Mouse (Mus musculus) thymus, postnatal 36 days (tissue): ENCODE data around the gene Ralgapa2.

Experiments used
- DNase-seq, 2 experiments: peaks; one replicate each; pipeline ENCODE4 v3.0.0; 2022; ENCODE audit warnings: mixed read lengths in 2 of 2

Gene Ralgapa2

DNA sequence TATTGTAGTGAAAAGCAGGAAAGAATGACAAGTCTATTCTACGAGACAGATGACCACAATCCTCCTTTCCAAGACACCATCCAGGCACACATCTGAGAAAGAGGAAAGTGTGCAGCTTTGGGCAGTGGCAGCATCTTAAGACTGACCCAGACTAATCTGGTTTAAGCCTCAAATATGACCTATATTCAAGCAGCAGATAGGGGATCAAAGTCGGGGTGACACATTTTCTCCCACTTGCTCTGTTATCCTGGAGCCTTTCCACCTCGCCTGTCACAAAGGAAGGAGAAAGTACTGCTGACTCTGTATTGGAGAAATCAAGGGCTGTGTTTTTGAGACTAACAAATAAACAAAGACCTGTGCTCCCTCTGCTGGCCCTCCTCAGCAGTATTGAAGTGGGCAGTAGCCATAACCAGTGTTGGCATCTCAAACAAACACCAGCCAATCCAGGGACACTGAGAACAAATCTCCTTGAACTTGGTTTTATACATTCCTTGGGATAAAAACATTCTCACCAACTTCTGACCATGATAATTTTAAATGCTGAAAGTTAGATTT lies 255.7 kb downstream of the Ralgapa2 start:
- DNase-seq, result no peak

DNA sequence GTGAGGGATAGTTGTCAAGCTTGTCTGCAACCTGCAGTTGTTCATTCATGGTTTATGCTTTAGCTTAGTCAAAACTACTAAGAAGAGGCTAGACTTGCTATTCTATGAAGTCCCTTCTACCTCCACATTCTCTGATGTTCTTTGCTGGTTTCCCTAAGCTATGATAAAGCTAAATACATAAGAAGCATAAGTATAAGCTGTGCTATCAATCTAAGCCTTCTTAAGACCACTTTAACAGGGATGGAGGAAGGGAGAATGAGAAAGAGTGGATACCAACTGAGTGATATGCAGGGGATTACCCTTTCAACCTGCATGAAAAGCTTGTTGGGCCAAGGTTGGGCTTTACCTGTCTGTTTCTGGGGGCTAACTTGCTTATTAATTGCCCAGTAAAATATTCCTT lies 256.5 kb downstream of the Ralgapa2 start:
- no peak for DNase-seq

DNA sequence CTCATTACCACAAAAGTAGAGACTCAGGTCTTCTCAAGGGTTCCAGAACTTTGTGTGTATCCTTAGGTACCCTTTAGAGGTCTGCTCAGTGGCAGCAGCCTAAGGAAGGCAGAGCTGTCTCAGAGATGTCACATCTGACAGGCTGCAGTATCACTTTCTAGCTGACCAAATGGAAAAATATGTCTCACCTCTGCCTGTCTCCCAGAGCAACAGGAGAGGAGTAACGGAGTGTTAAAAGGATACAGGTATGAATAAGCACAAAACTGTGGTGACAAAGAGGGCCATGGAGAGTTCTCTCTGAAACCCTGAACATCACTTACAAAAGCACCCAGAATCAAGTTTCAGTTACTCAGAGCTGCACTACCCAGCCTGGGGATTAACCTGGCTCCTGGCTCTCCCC lies 257.8 kb downstream of the Ralgapa2 start:
- DNase-seq, result no peak

DNA sequence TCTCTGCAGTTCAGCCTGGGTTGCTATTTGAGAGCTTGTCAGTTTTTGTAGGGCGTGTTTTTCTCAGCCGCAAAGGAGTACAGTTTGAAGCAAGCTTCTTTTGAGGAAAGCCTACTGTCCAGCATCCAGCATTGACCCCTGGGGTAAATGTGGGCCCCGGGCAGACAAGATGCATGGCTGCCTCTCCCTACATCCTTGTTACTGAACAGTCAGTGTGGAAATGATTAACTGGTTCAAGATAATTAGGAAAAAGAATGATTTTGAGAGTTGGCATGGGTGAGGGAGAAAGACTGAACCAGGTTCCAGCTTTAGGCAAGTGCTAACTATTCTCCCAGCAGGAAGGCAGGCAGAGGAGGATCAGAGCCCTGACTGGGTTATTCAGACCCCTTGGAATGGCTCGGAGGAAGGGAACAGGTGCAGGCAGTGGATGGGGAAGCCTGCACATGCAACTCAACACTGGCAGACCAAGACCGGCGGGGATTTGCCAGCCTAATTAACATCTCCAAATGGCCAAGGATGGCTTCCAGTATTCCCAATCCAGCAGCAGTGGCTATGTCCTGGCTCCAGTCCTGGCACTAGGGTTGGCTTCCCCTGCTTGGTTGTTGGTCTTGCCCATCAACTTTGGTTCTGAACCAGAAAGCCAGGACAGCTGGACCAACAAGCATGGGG lies 261.8 kb downstream of the Ralgapa2 start:
- no peak for DNase-seq

DNA sequence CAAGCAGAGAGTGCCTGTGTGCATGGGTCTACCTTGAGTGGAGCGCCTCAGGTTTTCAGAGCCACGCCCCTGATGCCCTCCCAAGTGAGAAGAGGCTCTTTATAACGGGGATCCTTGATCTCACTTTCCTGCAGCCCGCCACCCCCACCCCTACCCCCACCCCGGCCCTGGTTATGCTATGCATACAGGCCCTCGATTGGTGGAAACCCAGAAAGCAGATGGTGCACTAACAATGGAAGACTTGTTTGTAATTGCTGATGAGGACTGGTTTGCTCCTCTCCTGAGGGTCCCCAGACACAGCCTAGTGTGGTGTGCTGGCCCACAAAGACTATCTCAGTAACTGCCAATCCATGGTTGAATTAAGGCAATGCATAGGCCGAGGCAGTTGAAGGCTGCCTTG lies 263.1 kb downstream of the Ralgapa2 start:
- no peak for DNase-seq

DNA sequence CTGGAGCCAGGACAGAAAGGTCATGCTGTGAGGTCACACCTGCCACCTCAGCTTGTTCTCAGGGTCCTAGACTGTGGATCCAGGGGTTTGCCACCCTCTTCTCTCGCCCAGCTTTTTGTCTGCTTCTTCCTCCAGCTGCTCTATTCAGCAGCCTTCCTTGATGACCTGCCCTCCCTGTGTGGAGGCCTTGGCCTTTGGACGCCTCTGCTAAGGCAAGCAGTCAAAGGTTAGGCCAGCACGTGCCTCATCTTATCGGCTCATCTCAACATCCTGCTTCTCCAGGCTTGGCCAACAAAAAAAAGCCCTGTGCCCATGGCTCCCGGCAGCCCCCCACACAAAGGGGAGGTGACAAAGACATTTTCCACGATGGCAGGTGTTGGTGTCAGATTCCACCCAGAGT lies 264.6 kb downstream of the Ralgapa2 start:
- no peak for DNase-seq

DNA sequence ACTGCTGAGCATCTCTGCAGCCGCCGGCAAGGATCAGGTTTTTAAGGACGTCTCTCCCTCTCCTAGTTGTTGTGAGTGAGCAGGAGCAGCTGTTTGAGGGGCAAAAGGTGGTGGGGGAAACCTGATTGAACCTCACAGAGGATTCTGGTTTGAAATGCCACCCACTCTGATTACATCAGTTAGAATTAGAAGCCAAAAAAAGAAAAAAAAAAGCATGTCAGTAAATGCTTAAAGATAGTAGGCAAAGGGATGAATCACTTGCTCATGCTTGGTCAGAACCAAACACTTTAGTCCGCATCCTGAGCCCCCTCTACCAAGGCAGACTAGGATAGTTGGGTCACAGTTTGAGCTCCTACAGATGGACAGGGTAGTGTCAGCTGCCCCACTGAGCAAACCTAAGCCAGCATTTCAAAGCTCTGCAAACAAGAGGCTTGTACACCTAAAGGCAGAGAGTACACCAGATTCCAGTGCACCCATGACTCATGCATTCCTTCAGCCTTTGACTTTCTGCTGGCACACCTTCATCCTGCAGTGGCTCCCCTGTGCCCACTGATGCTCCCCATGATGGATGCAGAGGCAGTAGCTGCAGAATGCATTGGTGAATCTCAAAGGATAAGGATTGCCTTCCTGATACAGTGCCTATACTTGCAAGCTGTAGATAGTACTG lies 265.6 kb downstream of the Ralgapa2 start:
- no peak for DNase-seq

DNA sequence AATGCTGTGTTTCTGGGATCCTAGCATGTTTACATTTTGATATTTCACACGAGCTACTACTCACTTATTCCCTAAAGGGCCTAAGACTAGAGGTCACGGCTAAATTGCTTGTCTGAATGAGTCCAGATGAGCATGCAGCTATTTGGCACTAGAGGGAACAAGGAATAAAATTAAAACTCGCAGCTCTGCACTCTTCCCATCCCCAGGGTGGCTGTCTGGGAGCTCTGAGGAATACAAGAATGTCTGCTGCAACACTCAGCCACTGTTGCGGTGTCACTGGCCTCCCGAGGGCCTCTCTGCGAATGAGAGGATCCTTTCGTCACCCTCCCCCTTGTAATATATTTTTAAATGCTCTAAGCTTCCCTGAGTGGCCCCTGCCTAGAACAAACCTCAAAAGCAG lies 266.7 kb downstream of the Ralgapa2 start:
- DNase-seq, result no peak

DNA sequence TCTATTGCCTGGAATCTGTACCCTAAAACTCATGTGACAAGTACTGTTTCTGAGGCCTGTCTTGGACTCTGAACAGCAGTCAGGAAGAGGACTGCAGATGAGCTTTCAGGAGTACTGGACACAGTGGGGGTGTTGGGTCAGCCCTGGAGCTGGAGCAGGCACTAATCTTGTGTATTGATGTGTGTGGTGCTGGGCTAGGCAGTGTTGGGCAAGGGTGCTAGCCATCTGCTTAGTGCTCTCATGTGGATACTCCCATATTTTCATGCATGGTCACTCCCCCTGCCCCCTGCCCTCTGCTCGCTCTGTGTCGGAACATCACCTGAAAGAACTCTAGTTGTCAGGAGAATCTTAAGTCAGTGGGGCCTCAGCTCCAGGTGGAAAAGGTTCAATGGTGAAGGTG lies 268.1 kb downstream of the Ralgapa2 start:
- DNase-seq, result no peak

DNA sequence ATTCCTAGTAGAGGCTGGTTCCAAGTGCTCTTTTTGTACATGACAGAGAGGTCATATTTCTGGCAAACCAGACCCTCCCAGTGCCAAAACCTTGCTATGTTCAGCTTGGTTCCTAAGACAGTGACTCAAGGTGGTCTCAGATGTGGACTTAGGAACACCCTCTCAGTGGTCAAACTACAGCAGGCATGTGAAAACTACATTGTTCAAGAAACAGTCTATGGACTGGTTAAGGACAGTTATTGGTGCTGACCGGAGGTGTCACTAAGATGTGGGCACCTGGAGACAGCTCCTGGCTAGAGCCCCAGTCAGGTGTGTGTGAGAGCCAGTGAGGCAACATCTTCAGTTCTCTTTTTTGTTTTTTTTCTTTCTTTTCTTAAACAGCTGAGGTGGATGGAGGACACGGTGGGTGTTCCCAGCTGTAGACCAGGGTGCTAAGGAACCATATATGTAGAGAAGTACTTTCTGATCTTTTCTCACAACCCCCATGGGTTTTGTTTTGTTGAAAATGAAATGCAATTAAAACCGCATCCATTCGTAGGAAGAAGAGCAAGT lies 272.9 kb downstream of the Ralgapa2 start:
- no peak for DNase-seq

DNA sequence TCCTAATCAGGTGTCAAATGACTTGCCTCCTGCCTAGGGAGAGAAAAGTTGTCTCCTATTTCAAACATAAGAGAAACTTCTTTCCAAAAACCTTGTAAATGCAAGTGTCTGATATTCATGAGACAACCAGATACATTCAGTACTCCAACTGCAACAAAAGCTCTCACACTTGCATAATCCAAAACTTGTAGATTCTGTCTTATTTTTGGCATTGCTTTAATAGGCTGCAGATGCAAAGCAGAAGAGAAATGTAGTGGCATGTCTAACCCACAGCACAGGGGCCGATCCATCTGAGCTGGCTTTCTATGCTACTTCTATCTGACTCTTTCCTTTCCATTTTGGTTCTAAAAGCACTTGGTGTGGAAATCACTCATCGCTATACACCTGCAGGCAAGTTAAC lies 280.7 kb downstream of the Ralgapa2 start:
- DNase-seq, result no peak

DNA sequence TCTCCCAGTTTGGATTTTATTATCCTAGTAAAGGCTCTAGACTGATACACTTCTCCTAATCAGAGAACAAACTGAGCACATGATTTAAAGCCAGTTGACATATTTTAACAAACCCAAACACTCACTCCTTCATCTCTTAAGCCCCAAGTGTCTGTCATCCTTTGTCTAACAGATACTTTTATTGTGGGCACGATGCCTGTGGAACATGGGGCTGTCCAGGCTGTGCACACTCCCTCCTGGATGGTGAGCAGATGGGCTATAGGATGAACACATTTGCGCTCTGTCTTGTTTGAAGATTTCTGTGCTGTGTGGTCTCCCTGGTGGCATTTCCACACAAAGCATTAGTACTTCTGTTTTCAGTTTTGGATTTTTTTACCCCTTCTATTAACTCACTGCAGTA lies 283.7 kb downstream of the Ralgapa2 start:
- no peak for DNase-seq

DNA sequence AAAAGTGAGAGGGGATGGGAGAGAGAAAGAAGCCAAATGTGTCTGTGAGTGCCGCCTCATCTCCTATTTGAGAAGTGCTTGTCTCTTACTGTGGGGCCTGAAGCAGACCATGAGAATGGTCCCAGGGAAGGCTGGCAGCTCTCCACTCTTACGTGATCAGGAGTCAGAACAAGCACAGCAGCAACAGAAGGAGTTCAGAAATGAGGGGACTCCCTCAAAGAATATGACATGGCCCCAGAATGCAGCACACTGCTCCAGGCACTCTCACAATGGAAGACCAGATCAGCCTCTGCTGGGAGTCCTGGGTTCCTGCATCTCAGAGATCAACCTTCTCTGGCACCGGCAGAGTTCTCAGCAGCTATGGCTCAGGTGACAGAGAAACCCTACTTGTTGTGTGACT lies 284.5 kb downstream of the Ralgapa2 start:
- DNase-seq, result no peak

DNA sequence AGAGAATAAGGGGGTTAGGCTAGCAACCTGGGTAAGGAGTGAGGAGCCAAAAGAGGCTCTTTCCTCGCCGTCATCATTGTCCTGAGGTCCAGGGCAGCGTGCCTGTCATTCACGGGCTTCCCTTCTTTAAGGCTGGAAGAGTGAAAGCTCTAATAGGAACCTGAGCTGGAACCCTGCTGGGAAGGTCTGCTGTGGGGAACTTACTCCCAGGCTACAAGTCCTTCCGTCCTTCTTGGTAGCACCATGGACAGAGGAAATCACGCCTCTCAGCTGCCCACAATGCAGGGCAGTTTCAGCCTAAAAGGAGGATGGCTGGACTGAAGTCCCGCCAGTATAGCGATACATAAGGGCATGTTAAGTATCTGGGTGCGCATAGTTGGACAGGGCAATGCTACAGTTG lies 285.7 kb downstream of the Ralgapa2 start:
- no peak for DNase-seq

DNA sequence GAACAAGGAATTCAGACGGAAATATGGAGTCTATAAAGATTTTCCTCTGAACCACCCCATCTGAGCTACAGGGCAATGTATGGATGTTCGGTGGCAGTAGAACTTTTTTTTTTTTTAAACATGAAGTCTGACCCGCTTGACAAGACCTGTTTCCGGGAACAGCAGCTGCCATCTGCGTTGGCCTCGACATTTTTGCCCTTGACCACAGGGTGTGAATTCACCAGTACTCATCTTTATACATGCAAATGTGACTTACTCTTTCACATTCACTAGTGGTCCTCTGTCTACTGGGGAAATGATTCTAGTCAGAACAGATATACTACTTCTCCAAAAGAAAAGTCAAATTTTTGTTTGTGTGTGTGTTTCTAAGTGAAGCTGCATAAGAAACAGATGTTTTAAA lies 286.3 kb downstream of the Ralgapa2 start:
- no peak for DNase-seq

DNA sequence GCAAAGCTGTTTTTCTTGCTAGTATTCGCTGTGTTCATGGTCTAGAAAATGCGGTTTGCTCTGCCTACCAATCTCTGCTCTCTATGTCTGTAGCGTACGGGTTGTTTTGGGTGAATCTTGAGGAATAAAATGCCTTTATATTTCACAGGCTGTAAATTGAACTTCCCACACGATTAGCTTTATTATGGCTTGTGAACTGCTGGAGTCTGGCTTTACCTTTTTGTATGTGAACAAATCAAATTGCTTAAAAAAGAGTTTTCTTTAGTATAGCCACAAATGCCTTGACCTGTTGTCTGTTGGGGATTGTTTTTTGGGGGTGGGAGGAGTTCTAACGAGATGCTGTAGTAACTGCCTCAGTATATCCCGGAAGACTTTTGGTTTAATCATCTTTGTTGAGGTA lies 288.0 kb downstream of the Ralgapa2 start:
- DNase-seq, result no peak

DNA sequence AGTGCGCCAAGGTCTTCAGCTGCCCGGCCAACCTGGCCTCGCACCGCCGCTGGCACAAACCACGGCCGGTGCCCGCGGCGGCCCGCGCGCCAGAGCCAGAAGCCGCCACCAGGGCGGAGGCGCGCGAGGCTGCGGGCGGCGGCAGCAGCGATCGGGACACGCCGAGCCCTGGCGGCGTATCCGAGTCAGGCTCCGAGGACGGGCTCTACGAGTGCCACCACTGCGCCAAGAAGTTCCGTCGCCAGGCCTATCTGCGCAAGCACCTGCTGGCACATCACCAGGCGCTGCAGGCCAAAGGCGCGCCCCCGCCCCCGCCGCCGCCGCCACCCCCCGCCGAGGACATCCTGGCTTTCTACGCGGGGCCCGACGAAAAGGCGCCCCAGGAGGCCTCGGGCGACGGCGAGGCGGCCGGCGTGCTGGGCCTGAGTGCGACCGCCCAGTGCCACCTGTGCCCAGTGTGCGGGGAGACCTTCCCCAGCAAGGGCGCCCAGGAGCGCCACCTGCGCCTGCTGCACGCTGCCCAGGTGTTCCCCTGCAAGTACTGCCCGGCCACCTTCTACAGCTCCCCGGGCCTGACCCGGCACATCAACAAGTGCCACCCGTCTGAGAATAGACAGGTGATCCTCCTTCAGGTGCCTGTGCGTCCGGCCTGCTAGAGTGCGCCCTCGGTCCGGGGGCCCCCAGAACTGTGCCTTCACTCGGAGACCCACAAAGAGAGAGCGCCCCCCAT lies 288.8 kb downstream of the Ralgapa2 start:
- peak in 1 of 2 experiments; percentile 11 for DNase-seq

DNA sequence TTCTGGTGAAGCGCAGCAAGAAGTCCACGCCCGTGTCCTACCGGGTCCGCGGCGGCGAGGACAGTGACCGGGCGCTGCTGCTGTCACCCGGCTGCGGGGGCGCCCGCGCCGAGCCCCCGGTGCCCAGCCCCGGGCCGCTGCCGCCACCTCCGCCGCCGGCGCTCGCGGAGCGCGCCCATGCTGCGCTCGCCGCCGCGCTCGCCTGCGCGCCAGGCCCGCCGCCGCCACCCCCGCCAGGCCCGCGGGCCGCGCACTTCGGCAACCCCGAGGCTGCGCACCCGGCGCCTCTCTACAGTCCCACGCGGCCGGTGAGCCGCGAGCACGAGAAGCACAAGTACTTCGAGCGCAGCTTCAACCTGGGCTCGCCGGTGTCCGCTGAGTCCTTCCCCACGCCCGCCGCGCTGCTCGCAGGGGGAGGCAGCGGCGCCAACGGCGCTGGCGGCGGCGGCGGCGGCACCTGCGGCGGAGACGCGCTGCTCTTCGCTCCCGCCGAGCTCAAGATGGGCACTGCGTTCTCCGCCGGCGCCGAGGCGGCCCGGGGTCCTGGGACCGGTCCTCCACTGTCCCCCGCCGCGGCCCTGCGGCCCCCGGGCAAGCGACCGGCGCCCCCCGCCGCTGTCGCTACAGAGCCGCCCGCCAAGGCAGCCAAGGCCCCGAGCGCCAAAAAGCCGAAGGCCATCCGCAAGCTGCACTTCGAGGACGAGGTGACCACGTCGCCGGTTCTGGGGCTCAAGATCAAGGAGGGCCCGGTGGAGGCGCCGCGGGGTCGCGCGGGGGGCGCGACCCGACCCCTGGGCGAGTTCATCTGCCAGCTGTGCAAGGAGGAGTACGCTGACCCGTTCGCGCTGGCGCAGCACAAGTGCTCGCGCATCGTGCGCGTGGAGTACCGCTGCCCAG lies 289.6 kb downstream of the Ralgapa2 start:
- DNase-seq, result peak; percentile 2 to 9

DNA sequence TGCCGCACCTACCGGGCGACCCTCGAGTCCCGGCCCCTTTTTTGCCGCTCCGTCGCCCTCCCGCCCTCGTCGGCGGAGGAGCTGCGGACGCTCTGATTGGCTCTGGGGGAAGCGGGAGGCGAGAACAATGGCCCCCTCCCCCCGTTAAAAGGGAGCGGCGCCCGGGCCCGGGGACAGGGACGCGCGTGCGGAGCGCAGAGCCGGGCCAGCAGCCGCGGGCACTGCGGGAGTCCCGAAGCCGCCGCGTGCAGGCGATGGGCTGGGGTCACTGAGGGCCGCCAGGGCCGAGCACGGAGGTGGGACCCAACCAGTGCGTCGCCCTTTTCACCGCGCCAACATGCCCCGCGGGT lies 290.2 kb downstream of the Ralgapa2 start:
- peak in 1 of 2 experiments; percentile 12 for DNase-seq

DNA sequence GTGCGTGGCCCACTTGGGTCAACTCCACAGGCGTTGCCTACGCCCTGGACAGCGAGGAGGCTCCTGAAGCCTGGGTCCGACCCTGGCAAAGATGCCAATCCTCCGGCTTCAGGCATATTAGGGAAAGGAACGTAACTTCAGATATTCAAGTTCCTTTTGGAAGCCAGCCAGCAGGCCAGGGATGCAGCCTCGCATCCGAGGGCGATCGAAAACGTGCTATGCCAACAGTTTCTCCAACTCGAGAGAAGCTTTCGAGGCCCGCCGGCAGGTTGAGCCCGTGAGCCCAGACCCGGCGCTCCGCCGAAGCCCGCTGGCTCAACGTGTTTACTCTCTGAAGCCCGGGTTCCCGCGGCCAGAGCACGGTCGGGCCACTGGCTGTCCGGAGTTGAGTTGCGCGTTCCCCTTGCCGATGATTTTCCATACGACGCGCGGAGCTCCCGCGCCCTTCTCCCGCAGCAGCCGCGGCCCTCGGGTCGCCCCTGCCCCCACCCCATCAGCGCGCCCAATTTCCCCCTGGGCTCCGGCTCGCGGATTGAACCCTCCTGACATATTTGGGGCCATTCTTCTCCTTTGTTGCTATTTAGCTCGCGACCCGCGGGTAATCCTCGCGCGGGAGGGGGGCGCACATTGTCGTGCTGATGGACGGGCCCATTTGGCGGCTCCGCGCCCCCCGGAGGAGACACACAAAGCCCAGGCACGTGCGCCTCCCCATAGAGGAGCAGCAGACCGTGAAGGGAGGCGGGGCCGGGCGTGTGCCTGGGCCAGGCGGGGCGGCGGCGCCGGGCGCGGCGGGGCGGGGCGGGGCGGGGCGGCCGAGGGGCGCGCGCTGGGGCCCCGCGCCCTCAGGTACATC lies 290.8 kb downstream of the Ralgapa2 start, which contains the start of gene Insm1:
Gene Insm1, plus strand, starts transcription at position 846 of the 853 bp plus-strand sequence.
- DNase-seq, result peak; percentile 9 to 35

DNA sequence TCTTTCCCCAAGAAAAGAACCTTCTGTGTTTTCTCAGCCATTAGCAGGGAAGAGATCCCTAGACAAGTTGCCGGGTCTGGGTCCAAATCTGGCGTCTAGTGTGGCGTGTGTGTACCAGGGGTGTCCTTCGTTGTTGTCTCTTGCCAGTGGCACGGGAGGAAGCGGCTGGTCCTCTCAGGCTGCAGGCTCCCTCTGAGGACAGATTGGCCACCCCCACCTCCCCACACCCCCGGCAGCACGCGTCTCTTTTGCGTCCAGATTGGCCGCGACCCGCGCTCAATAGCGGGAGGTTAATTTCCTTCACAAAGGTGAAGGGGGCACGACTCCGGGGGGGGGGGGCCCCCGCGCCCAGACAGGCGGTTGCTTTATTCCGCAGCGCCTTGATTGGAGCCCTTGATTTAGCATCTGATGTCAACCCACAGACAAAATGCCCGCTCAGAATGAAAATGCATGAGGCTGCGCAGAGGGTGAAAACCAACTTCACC lies 291.5 kb downstream of the Ralgapa2 start:
- no peak for DNase-seq
